Mouse (Mus musculus) embryonic facial prominence, embryonic 10.5 days (tissue): ENCODE results near the gene Calr. TPM values are rescaled to one million over a fixed set of nuclear protein-coding genes. Genes with fewer than 3 reads are reported as not detected.

Experiments used
- DNase-seq: peaks from one replicate; pipeline ENCODE4 v3.0.0-alpha.2; 2017; ENCODE audit warnings: low spot score
- H3K27ac ChIP-seq: fragments of 300-500 bp; sonication (generic); replicated peaks from 2 replicates; pipeline ENCODE4 v1.5.1; 2016; ENCODE audit warnings: mild to moderate bottlenecking
- H3K27me3 ChIP-seq: fragments of 300-500 bp; sonication (generic); replicated peaks from 2 replicates; pipeline ENCODE4 v1.6.1; 2016; ENCODE audit warnings: low read depth, mild to moderate bottlenecking; ENCODE audit not compliant: poor library complexity, severe bottlenecking
- H3K36me3 ChIP-seq: fragments of 300-500 bp; sonication (generic); replicated peaks from 2 replicates; pipeline ENCODE4 v1.6.1; 2016; ENCODE audit warnings: mild to moderate bottlenecking, moderate library complexity
- H3K4me1 ChIP-seq: fragments of 300-500 bp; sonication (generic); 2 replicates; pipeline ENCODE4 v1.6.1; 2016
- H3K4me3 ChIP-seq: fragments of 300-500 bp; sonication (generic); 2 replicates; pipeline ENCODE4 v1.5.1; 2016; ENCODE audit warnings: mild to moderate bottlenecking, moderate library complexity
- H3K9me3 ChIP-seq: fragments of 300-500 bp; sonication (generic); 2 replicates; pipeline ENCODE4 v1.6.1; 2016; ENCODE audit warnings: mild to moderate bottlenecking
- WGBS: fragments of 180-500 bp; shearing (Covaris S2); methylation state at CpG from one replicate; pipeline ENCODE4 v1.1.7; 2016; 5-methylcytosine and 5-hydroxymethylcytosine counted together
- polyA plus RNA-seq: library from polyadenylated mRNA; unstranded; fragments of >200 nt; fragmentation: Nextera tagmentation; extraction: Ambion mirVana; gene quantifications from 2 replicates; pipeline ENCODE4 v1.2.1, GENCODE M21; 2016

Calr gene
- polyA plus RNA-seq, 1 experiment from 2014 or later, result 758 TPM

DNA sequence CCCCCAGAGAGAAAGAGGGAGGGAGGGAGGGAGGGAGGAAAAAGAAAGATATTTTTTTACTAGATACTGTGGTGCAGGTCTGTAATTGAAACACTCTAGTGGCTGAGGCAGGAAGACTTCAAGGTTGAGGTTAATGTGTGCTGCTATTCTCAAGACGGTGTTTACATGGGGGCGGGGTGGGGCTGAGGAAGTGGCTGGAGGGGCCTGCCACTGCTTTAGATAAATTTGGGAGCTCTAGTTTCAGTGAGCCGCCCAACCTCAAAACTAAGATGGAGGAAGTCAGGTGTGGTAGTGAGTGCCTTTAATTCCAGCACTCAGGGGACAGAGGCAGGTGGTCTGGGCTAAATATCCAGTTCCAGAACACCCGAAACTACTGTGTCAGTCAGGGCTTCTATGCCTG lies 21.1 kb downstream of the Calr start:
- Histone ChIP-seq H3K9me3 (no peaks in the 10 kb centered on the region), H3K36me3 (no peaks in the 10 kb centered on the region), H3K27ac (no peak overlapping the region), H3K4me3 (no peak overlapping the region), H3K27me3 (peaks cover 32% of the 10 kb centered on the region), H3K4me1 (peaks cover 22% of the 10 kb centered on the region)
- no peak for DNase-seq
- 67% methylated on average over 4 of the region's 4 CpGs for WGBS

DNA sequence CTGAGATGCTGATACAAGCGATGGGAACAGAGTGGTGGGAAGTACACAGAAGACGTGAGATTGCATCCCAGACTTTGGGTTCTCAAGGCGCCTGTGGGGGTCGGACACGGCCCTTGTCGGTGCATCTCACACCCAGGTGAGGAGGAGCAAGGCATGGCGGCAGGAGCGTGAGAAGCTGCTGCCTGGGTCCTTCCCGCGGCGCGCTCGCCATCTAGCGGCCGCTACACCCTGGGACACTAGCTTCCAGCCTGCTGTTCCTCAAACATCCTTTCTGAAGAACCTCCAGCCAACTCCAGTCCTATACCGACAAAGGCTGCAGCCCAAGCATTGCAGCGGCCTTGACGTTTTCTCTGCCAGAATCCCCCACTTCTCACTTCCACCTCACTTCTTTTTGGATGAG lies 23.1 kb downstream of the Calr start:
- H3K27me3 ChIP-seq, result peaks cover 32% of the 10 kb centered on the region
- peak; percentile 87 for DNase-seq
- no peaks in the 10 kb centered on the region for H3K9me3 ChIP-seq
- WGBS, result 1% methylated on average over 18 of the region's 18 CpGs
- no peaks in the 10 kb centered on the region for H3K36me3 ChIP-seq
- peaks cover 22% of the 10 kb centered on the region for H3K4me1 ChIP-seq
- H3K4me3 ChIP-seq, result peak overlapping the region; percentile 42
- H3K27ac ChIP-seq, result no peak overlapping the region

DNA sequence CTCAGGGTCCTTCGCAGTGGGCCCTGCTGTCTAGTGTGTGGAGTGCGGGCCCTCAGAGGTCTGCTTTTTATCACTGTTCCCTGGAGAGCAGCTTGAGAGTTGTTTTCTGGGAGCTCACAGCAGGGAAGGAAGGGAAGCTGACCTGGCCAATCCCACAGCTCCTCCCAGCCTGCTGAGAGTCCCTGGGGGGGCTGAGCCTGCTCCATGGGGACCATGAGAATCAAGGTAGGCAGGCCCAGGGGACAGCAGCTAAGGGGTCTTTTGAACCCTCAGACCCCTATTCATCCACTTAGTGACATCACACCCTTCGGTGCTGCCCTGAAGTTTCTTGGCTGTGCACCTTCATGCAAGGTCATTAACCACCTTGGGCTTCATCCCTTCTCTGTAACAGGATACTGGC lies 24.0 kb downstream of the Calr start, which contains the start of gene Dand5:
TSS of gene Dand5 (minus strand) at position 101 of the 400 bp plus-strand sequence.
- peaks cover 32% of the 10 kb centered on the region for H3K27me3 ChIP-seq
- H3K4me1 ChIP-seq, result peaks cover 22% of the 10 kb centered on the region
- no peaks in the 10 kb centered on the region for H3K9me3 ChIP-seq
- H3K27ac ChIP-seq, result no peak within 1 kb of the TSS
- no peaks in the 10 kb centered on the region for H3K36me3 ChIP-seq
- no peak for DNase-seq
- WGBS, result 24% methylated on average over 3 of the region's 3 CpGs
- peak within 1 kb of the TSS; percentile 42 for H3K4me3 ChIP-seq

DNA sequence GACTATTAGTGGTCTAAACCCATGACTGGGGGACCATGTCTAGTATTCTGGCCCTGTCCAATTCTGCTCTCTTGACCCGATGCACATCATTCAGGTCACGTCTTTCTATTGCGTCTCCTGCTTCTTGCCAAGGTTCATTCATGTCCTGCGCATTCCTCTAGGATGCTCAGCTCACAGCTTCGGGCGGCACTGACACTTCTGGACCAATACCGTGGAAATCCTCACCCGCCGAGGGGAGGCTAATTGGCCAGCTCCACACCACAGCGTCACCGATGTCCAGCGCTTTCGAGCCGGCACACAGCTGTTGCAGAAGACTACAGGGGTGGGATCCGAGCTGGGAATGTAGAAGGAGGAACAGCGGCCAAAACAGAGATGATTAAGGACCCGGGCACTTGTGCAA lies 30.6 kb downstream of the Calr start:
- Histone ChIP-seq H3K27ac (no peak overlapping the region), H3K27me3 (peaks cover 66% of the 10 kb centered on the region), H3K4me3 (no peak overlapping the region), H3K36me3 (no peaks in the 10 kb centered on the region), H3K9me3 (no peaks in the 10 kb centered on the region), H3K4me1 (peaks cover 15% of the 10 kb centered on the region)
- DNase-seq, result no peak
- WGBS, result 80% methylated on average over 17 of the region's 17 CpGs

DNA sequence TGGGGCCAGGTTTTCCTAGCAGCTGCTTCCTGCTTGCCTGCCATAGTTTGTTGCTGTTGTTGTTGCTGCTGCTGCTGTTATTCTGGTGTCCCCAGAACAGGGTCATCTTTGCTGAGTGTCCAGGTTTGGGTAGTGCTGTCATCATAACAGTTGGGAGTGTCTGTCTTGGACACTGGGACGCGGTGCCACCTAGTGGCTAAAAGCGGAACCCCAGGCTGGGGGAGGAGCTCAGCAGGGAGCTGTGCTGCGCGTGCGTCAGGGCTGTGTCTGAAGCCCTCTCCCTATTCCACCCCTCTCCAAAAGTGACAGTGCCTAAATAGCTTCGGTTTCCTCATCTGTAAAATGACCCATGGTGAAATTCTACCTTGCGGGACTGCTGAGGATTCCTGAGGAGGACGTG lies 31.2 kb downstream of the Calr start:
- WGBS, result 9% methylated on average over 9 of the region's 9 CpGs
- Histone ChIP-seq H3K4me1 (peaks cover 20% of the 10 kb centered on the region), H3K4me3 (no peak overlapping the region; the same call in 1 of the 2 replicates), H3K9me3 (no peaks in the 10 kb centered on the region), H3K27me3 (peaks cover 68% of the 10 kb centered on the region), H3K27ac (no peak overlapping the region), H3K36me3 (no peaks in the 10 kb centered on the region)
- DNase-seq, result peak; percentile 92

DNA sequence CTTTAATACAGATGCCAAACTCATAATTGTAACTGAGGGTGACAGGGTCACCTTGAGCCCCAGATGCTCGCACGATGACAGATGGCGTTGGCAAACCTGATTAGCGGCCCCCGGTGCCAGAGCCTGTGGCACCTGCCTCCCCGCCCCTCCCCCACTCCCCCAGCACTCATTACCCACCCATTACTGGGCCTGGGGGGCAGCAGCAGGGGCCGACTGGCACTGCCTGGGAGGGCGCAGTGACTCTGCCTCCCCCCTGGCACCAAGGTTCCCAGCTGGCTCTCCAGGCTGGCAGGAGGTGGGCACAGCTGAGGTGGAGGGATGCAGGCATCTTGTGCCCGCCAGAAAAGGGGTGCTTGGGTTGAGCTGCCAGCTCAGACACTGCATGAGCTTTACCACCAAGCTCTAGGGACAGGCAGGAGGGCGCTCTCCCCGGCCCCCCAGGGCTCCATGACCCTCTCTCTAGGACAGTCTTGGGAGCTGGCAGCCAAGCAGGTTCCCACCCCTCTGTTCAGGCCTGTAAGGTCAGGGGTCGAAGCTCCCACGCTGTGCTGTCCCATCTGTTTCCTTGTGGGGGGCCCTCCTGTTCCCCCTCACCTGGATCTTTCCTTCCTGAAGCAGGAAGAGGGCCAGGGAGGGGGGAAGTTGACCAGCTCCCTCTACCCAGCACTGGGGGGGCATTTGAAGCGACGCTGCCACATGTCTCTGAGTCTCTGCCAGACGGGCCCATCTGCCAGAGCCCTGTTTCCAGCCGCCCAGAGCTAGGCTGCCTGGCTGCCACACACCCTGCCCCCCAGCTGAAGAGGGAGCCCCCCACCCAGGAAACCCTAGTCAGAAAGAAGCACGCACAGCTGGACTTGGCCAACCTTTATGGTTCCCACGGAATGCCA lies 31.9 kb downstream of the Calr start:
- WGBS, result 49% methylated on average over 19 of the region's 19 CpGs
- no peaks in the 10 kb centered on the region for H3K36me3 ChIP-seq
- no peak overlapping the region for H3K4me3 ChIP-seq
- H3K27ac ChIP-seq, result no peak overlapping the region
- DNase-seq, result no peak
- peaks cover 20% of the 10 kb centered on the region for H3K4me1 ChIP-seq
- peaks cover 75% of the 10 kb centered on the region for H3K27me3 ChIP-seq
- H3K9me3 ChIP-seq, result no peaks in the 10 kb centered on the region

DNA sequence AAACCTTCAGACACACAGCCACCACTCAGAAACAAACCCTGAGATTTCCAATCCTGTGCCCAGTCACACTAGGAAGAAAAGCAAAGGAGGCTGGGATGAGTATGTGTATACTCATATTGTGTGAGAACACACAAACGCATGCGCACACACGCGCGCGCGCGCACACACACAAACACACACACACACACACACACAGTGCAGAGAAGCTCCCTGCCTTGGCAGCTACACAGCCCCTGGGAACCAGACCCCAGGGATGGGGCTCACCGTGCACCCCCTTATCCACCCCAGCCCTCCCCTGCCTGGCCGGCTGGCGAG lies 32.5 kb downstream of the Calr start:
- Histone ChIP-seq H3K27ac (no peak overlapping the region), H3K27me3 (peaks cover 81% of the 10 kb centered on the region), H3K4me1 (peaks cover 20% of the 10 kb centered on the region), H3K36me3 (no peaks in the 10 kb centered on the region), H3K4me3 (no peak overlapping the region), H3K9me3 (no peaks in the 10 kb centered on the region)
- DNase-seq, result no peak
- 85% methylated on average over 11 of the region's 11 CpGs for WGBS

DNA sequence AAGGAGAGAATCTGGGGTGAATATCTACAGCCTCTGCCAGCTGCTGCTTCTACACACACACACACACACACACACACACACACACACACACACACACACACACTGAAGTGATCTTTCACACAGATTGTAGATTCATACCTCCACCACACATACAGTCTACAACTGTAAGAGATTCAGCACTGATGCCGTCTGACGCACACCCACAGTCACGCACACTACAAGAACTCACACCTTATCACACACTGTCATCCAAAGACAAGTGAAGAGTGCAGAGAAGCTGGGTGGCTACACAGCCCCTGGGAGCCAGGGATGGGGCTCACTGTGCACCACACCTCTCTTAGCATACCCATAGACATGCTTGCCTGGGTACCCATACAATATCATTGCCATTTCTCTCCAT lies 32.9 kb downstream of the Calr start:
- H3K4me3 ChIP-seq, result no peak overlapping the region
- no peak for DNase-seq
- peaks cover 20% of the 10 kb centered on the region for H3K4me1 ChIP-seq
- H3K27me3 ChIP-seq, result peaks cover 84% of the 10 kb centered on the region
- no peak overlapping the region for H3K27ac ChIP-seq
- 91% methylated on average over 3 of the region's 3 CpGs for WGBS
- no peaks in the 10 kb centered on the region for H3K36me3 ChIP-seq
- no peaks in the 10 kb centered on the region for H3K9me3 ChIP-seq

DNA sequence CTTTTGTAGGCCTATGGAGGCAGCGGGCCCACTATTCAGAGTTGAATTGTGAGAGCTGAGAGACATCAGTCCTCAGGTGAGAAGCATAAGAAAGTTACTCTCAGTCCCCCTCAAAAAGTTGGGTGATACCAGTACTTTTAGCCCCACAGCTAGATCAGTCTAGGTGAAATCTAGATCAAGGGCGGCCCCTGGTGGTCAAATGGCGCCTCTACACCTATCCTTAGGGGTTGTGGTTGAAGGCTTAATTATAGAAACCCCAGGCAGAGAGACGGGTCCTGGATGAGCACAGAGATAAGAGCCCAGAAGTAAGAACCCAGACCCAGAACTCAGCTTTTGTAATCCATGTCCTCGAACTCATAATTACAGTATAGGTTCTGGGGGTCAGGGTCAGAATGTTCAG lies 33.7 kb downstream of the Calr start:
- Histone ChIP-seq H3K4me3 (no peak overlapping the region), H3K27me3 (peaks cover 92% of the 10 kb centered on the region), H3K4me1 (peaks cover 20% of the 10 kb centered on the region), H3K27ac (no peak overlapping the region), H3K36me3 (no peaks in the 10 kb centered on the region), H3K9me3 (no peaks in the 10 kb centered on the region)
- 1% methylated on average over 5 of the region's 5 CpGs for WGBS
- DNase-seq, result peak; percentile 81

DNA sequence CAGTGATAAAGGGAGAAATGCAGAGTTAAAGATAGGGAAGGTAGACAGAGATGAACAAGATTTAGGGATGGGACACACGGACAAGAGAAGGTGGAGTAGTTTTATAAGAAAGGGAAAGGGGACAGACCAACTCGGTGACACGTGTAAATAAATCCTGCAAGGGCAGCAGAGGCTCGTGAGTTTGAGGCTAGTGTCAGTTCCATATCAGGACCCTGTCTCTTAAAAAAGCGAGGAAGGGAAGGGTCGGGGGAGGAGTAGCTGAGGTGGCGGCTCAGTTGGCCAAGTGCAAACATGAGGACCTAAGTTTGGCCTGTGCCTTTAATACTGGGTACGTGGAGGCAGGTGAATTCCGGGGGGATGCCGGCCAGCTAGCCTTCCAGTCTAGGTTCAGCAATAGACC lies 35.4 kb downstream of the Calr start:
- 20% methylated on average over 10 of the region's 10 CpGs for WGBS
- Histone ChIP-seq H3K4me3 (peak overlapping the region; percentile 52), H3K4me1 (peaks cover 20% of the 10 kb centered on the region), H3K9me3 (no peaks in the 10 kb centered on the region), H3K27me3 (peaks cover 99% of the 10 kb centered on the region), H3K27ac (peak overlapping the region; percentile 30; the same call in 1 of the 2 replicates), H3K36me3 (no peaks in the 10 kb centered on the region)
- no peak for DNase-seq

DNA sequence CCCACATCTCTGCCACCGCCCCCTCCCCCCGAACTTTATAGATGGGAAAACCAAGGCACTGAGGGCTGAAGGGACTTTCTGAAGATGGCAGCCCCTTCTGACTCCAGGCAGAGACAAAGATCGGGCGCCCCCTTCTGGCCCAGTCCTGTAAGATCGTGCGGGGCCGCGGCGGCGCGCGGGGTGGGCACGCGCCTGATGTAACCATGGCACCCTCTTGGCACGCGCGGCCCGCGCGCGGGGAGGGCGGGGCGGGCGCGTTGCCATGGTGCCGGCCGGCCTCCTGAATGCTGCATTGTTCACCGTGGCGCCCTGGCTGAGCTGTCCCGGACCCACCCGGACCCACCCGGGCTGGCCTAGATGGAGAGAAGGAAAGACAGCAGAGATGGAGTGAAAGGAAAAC lies 35.8 kb downstream of the Calr start:
- Histone ChIP-seq H3K27me3 (peaks cover 99% of the 10 kb centered on the region), H3K36me3 (no peaks in the 10 kb centered on the region), H3K4me3 (peak overlapping the region; percentile 52), H3K27ac (peak overlapping the region; percentile 30; the same call in 1 of the 2 replicates), H3K9me3 (peaks cover 4% of the 10 kb centered on the region; the same call in 1 of the 2 replicates), H3K4me1 (peaks cover 20% of the 10 kb centered on the region)
- peak; percentile 92 for DNase-seq
- 1% methylated on average over 32 of the region's 32 CpGs for WGBS

DNA sequence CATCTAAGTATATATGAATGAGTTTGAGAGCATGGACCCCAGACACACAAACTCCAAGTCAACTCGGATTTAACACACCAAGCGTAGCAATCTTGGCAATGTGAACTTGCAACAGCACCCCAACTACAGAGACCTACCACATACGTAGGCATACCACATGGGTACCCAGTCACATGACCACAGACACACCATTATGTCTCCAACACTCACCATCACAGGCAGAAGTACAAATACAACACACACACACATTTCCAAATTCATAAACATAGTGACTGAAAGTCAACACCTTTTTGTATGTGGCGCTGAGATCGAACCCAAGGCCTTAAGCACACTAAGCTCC lies 36.8 kb downstream of the Calr start:
- Histone ChIP-seq H3K36me3 (no peaks in the 10 kb centered on the region), H3K4me1 (peaks cover 14% of the 10 kb centered on the region), H3K9me3 (peaks cover 4% of the 10 kb centered on the region; the same call in 1 of the 2 replicates), H3K27ac (no peak overlapping the region), H3K27me3 (peaks cover 99% of the 10 kb centered on the region), H3K4me3 (no peak overlapping the region)
- no peak for DNase-seq
- WGBS, result 75% methylated on average over 5 of the region's 5 CpGs
